Comparison of ENCODE assay signal across 9 mouse cellular contexts in the genomic region with DNA sequence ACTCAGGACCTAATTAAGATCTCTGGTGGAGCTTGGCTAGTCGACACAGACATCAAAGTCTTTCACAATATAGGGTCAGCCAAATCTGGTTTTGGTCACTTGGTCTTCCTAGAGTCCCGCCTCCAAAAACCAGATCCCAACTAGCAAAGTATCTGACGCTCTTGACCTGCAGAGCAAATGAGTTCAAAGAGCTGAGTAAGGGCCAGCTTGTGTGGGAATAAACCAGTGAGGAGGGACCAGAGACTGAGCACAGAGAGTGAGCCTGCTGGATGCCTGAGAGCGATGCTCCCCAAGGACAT. TPM values are rescaled to one million over a fixed set of nuclear protein-coding genes. Genes with fewer than 3 reads are reported as not detected.
DNase-seq lines count a peak whose midpoint lies in the region; ATAC-seq lines count a peak whose summit lies in the region.
"Had no signal": no experiment of that assay in that cellular context is flagged by ENCODE, and none has a peak within 500 bp of the region (broad histone marks: within the 10 kb centered on the region; RNA-seq: fewer than 3 reads in every experiment).

No protein-coding gene starts in this region.

- H3K36me3 ChIP-seq in heart, embryonic 14.5 days (ENCODE audit: control insufficient read depth, insufficient read depth, low read length), result no peaks in the 10 kb centered on the region
- no peaks in the 10 kb centered on the region for H3K36me3 ChIP-seq in embryonic facial prominence, embryonic 10.5 days (replicated peaks)
- H3K36me3 ChIP-seq in hindbrain, embryonic 12.5 days, result no peaks in the 10 kb centered on the region
- H3K36me3 ChIP-seq in midbrain, embryonic 11.5 days (ENCODE audit: control insufficient read depth, insufficient read depth, low read length), result no peaks in the 10 kb centered on the region

- no peaks in the 10 kb centered on the region for H3K9me3 ChIP-seq in heart, embryonic 14.5 days (ENCODE audit: control insufficient read depth, low read length)
- no peaks in the 10 kb centered on the region for H3K9me3 ChIP-seq in embryonic facial prominence, embryonic 10.5 days
- no peaks in the 10 kb centered on the region for H3K9me3 ChIP-seq in hindbrain, embryonic 12.5 days (replicated peaks)
- H3K9me3 ChIP-seq in midbrain, embryonic 11.5 days (ENCODE audit: control insufficient read depth, low read length), result no peaks in the 10 kb centered on the region

- H3K9ac ChIP-seq in heart, embryonic 14.5 days (ENCODE audit: low read length), result no peak overlapping the region
- H3K9ac ChIP-seq in hindbrain, embryonic 12.5 days, result peak overlapping the region; percentile 84
- peak overlapping the region; percentile 50 for H3K9ac ChIP-seq in midbrain, embryonic 11.5 days (ENCODE audit: low read length)

- no peak overlapping the region for H3K27ac ChIP-seq in heart, embryonic 14.5 days (replicated peaks in 1 of 2; ENCODE audit: control insufficient read depth in 1 of 2, insufficient read depth in 1 of 2, low read depth in 2 of 2, low read length in 2 of 2)
- H3K27ac ChIP-seq in embryonic facial prominence, embryonic 10.5 days (replicated peaks), result no peak overlapping the region
- no peak overlapping the region for H3K27ac ChIP-seq in hindbrain, embryonic 12.5 days
- no peak overlapping the region for H3K27ac ChIP-seq in midbrain, embryonic 11.5 days (ENCODE audit: low read depth, low read length)

- 0 out of 4 replicates have a peak overlapping the region, but pooled peaks of 1 of the 2 experiments have one; percentile 57 for H3K4me3 ChIP-seq in heart, embryonic 14.5 days (ENCODE audit: control insufficient read depth in 1 of 2, insufficient read depth in 1 of 2, low read depth in 1 of 2, low read length in 2 of 2)
- H3K4me3 ChIP-seq in embryonic facial prominence, embryonic 10.5 days, result peak overlapping the region; percentile 67; the same call in 1 of the 2 replicates
- H3K4me3 ChIP-seq in hindbrain, embryonic 12.5 days, result peak overlapping the region; percentile 62
- no peak overlapping the region for H3K4me3 ChIP-seq in midbrain, embryonic 11.5 days (ENCODE audit: low read depth, low read length)

- peaks cover 33% of the 10 kb centered on the region for H3K27me3 ChIP-seq in heart, embryonic 14.5 days (ENCODE audit: control insufficient read depth, insufficient read depth, low read length)
- H3K27me3 ChIP-seq in embryonic facial prominence, embryonic 10.5 days (replicated peaks; ENCODE audit: low read depth, poor library complexity, severe bottlenecking), result peaks cover 60% of the 10 kb centered on the region
- H3K27me3 ChIP-seq in hindbrain, embryonic 12.5 days, result peaks cover 33% of the 10 kb centered on the region
- peaks cover 2% of the 10 kb centered on the region for H3K27me3 ChIP-seq in midbrain, embryonic 11.5 days (ENCODE audit: control insufficient read depth, insufficient read depth, low read length)

- WGBS in heart, embryonic 14.5 days, result 29% methylated on average over 4 of the region's 4 CpGs
- 34% methylated on average over 4 of the region's 4 CpGs for WGBS in embryonic facial prominence, embryonic 10.5 days
- WGBS in hindbrain, embryonic 12.5 days, result 38% methylated on average over 4 of the region's 4 CpGs
- 35% methylated on average over 4 of the region's 4 CpGs for WGBS in midbrain, embryonic 11.5 days

- H3K4me2 ChIP-seq in heart, embryonic 14.5 days (ENCODE audit: low read length), result peak overlapping the region; percentile 79
- H3K4me2 ChIP-seq in hindbrain, embryonic 12.5 days (replicated peaks), result peak overlapping the region; percentile 89
- H3K4me2 ChIP-seq in midbrain, embryonic 11.5 days, result peak overlapping the region; percentile 62

- peaks cover 5 to 9% of the 10 kb centered on the region in 2 experiments; a peak in 3 of 4 replicates for H3K4me1 ChIP-seq in heart, embryonic 14.5 days (ENCODE audit: control insufficient read depth in 2 of 2, insufficient read depth in 2 of 2, low read length in 2 of 2)
- peaks cover 21% of the 10 kb centered on the region for H3K4me1 ChIP-seq in embryonic facial prominence, embryonic 10.5 days
- H3K4me1 ChIP-seq in hindbrain, embryonic 12.5 days, result peaks cover 18% of the 10 kb centered on the region
- peaks cover 10% of the 10 kb centered on the region for H3K4me1 ChIP-seq in midbrain, embryonic 11.5 days (ENCODE audit: control insufficient read depth, insufficient read depth, low read length)

- DNase-seq in heart, adult 11 months, result no peak
- DNase-seq in embryonic facial prominence, embryonic 10.5 days (ENCODE audit: low spot score), result no peak
- DNase-seq in midbrain, embryonic 11.5 days (ENCODE audit: low spot score, missing footprints), result peak; percentile 90
- DNase-seq in urinary bladder, adult 18-20 months (ENCODE audit: low spot score in 2 of 2), result no peak
- DNase-seq in lung, postnatal 10 days, result no peak
- DNase-seq in right cerebral cortex, adult 18-20 months, result no peak

- ATAC-seq in heart, embryonic 14.5 days (ENCODE audit: insufficient number of reproducible peaks, insufficient read depth, low FRiP score, low read depth), result no peak
- ATAC-seq in hindbrain, embryonic 12.5 days (ENCODE audit: low FRiP score), result 0 out of 2 replicates have a peak, but pooled peaks have one; percentile 14
- no peak for ATAC-seq in midbrain, embryonic 11.5 days (ENCODE audit: low FRiP score)
- ATAC-seq: activated CD4-positive, CD25-positive, alpha-beta regulatory T cell, adult 4 months had no signal

RNA-seq across cellular contexts. Expression of a gene that starts 0.6 kb away (rescaled TPM):
- polyA plus RNA-seq in heart, embryonic 14.5 days (2014; fragmentation: Nextera tagmentation; extraction: Ambion mirVana), result 71.0 and 78.4 TPM in 2 replicates
- 22.2 and 24.8 TPM in 2 replicates for polyA plus RNA-seq in embryonic facial prominence, embryonic 10.5 days (2016; fragmentation: Nextera tagmentation; extraction: Ambion mirVana)
- 78.4 and 83.2 TPM in 2 replicates for polyA plus RNA-seq in hindbrain, embryonic 12.5 days (2016; fragmentation: Nextera tagmentation; extraction: Ambion mirVana)
- polyA plus RNA-seq in midbrain, embryonic 11.5 days (2014; fragmentation: Nextera tagmentation; extraction: Ambion mirVana), result 56.8 and 60.2 TPM in 2 replicates

RNA-seq across cellular contexts. Expression of a gene that starts 38.2 kb away (rescaled TPM):
- polyA plus RNA-seq in heart, embryonic 14.5 days (2014; fragmentation: Nextera tagmentation; extraction: Ambion mirVana), result 8.6 and 8.9 TPM in 2 replicates
- polyA plus RNA-seq in embryonic facial prominence, embryonic 10.5 days (2016; fragmentation: Nextera tagmentation; extraction: Ambion mirVana), result 14.8 and 19.6 TPM in 2 replicates
- polyA plus RNA-seq in hindbrain, embryonic 12.5 days (2016; fragmentation: Nextera tagmentation; extraction: Ambion mirVana), result 22.3 and 23.1 TPM in 2 replicates
- 7.2 and 9.6 TPM in 2 replicates for polyA plus RNA-seq in midbrain, embryonic 11.5 days (2014; fragmentation: Nextera tagmentation; extraction: Ambion mirVana)

RNA-seq across cellular contexts. Expression of a gene that starts 47.5 kb away (rescaled TPM):
- polyA plus RNA-seq in heart, embryonic 14.5 days (2014; fragmentation: Nextera tagmentation; extraction: Ambion mirVana), result 57.4 and 60.8 TPM in 2 replicates
- 181 and 183 TPM in 2 replicates for polyA plus RNA-seq in embryonic facial prominence, embryonic 10.5 days (2016; fragmentation: Nextera tagmentation; extraction: Ambion mirVana)
- polyA plus RNA-seq in hindbrain, embryonic 12.5 days (2016; fragmentation: Nextera tagmentation; extraction: Ambion mirVana), result 108 and 110 TPM in 2 replicates
- polyA plus RNA-seq in midbrain, embryonic 11.5 days (2014; fragmentation: Nextera tagmentation; extraction: Ambion mirVana), result 143 and 147 TPM in 2 replicates
